Mouse (Mus musculus) lung, embryonic 16.5 days (tissue): ENCODE data around the gene Fam81a. TPM values are rescaled to one million over a fixed set of nuclear protein-coding genes. Genes with fewer than 3 reads are reported as not detected.

Source experiments
- ATAC-seq: fragments of 200-750 bp; cut with Nextera tagmentation; 2 replicates; pipeline ENCODE4 v1.8.0; 2017; ENCODE audit warnings: low read depth, mild to moderate bottlenecking, moderate library complexity
- H3K27ac ChIP-seq: fragments of 300-500 bp; sonication (generic); 2 replicates; pipeline ENCODE4 v1.5.1; 2014; ENCODE audit warnings: mild to moderate bottlenecking, control low read depth, low read length
- H3K27me3 ChIP-seq: fragments of 300-500 bp; sonication (generic); 2 replicates; pipeline ENCODE4 v1.6.1; 2014; ENCODE audit warnings: low read depth, low read length, mixed read lengths; ENCODE audit not compliant: control insufficient read depth, insufficient read depth
- H3K36me3 ChIP-seq: fragments of 300-500 bp; sonication (generic); 2 replicates; pipeline ENCODE4 v1.6.1; 2014; ENCODE audit warnings: low read length; ENCODE audit not compliant: control insufficient read depth, insufficient read depth
- H3K4me1 ChIP-seq: fragments of 300-500 bp; sonication (generic); replicated peaks from 2 replicates; pipeline ENCODE4 v1.6.1; 2014; ENCODE audit warnings: low read length, mixed read lengths; ENCODE audit not compliant: control insufficient read depth, insufficient read depth
- H3K4me2 ChIP-seq: fragments of 300-500 bp; sonication (generic); 2 replicates; pipeline ENCODE4 v1.6.1; 2014; ENCODE audit warnings: low read depth, low read length, control low read depth
- H3K4me3 ChIP-seq: fragments of 300-500 bp; sonication (generic); 2 replicates; pipeline ENCODE4 v1.5.1; 2014; ENCODE audit warnings: mild to moderate bottlenecking, low read length, control low read depth
- H3K9ac ChIP-seq: fragments of 300-500 bp; sonication (generic); 2 replicates; pipeline ENCODE4 v1.6.1; 2014; ENCODE audit warnings: low read length, control low read depth
- H3K9me3 ChIP-seq: fragments of 300-500 bp; sonication (generic); 2 replicates; pipeline ENCODE4 v1.6.1; 2016; ENCODE audit warnings: low read length; ENCODE audit not compliant: control insufficient read depth
- WGBS: fragments of 180-500 bp; shearing (Covaris S2); extraction: QIAGEN DNeasy Blood & Tissue Kit; methylation state at CpG from one replicate; pipeline ENCODE4 v1.1.7; 2014; 5-methylcytosine and 5-hydroxymethylcytosine counted together
- polyA plus RNA-seq: library from polyadenylated mRNA; unstranded; fragments of >200 nt; fragmentation: Nextera tagmentation; extraction: Ambion mirVana; gene quantifications from 2 replicates; pipeline ENCODE4 v1.2.1, GENCODE M21; 2015

The Fam81a gene
- polyA plus RNA-seq, 1 experiment from 2014 or later = 7.4 TPM

DNA sequence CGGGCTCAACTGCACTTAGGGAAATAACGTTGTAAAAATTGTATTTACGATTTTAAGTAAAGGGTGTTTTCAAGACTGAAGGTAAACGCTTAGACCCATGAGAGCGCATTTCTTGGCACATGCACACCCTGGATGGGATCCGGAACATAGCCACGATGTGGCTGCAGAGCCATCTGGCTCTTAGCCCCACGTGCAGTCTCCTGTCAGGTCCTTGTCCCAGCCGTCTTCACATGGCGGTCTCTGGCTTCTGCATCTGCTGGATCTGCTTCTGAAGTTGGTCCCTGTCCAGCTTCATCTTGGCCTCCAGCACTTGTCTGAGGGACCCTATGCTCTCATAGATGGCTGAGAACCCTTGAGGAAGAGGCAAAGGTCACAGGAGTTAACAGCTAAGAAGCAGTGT lies 51.8 kb downstream of the Fam81a start:
- 74% methylated on average over 10 of the region's 10 CpGs for WGBS
- H3K27me3 ChIP-seq = no peaks in the 10 kb centered on the region
- no peak overlapping the region for H3K4me2 ChIP-seq
- H3K4me1 ChIP-seq = peaks cover 11% of the 10 kb centered on the region
- no peak for ATAC-seq
- H3K36me3 ChIP-seq = no peaks in the 10 kb centered on the region
- no peaks in the 10 kb centered on the region for H3K9me3 ChIP-seq
- H3K27ac ChIP-seq = no peak overlapping the region
- H3K4me3 ChIP-seq = no peak overlapping the region
- no peak overlapping the region for H3K9ac ChIP-seq

DNA sequence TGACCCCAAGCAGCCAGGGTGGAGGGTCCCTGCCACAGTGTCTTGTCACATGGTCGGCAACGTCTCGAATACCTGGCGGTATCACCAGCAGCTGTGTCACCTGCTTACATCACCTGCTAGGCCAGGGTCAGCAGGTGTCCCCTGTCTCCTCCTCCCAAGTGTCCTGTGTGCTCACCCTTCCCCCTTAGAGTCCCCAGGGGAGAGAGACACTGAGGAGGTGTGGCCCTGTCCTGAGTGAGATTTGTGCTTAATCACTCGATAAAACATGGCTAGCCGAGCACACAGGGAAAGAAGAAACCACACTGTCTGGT lies 53.6 kb downstream of the Fam81a start:
- Histone ChIP-seq H3K4me2 (0 out of 2 replicates have a peak overlapping the region, but pooled peaks have one; percentile 20), H3K4me3 (no peak overlapping the region), H3K4me1 (peaks cover 11% of the 10 kb centered on the region), H3K27ac (no peak overlapping the region), H3K36me3 (no peaks in the 10 kb centered on the region), H3K27me3 (no peaks in the 10 kb centered on the region), H3K9ac (no peak overlapping the region), H3K9me3 (no peaks in the 10 kb centered on the region)
- ATAC-seq = no peak
- 29% methylated on average over 6 of the region's 6 CpGs for WGBS

DNA sequence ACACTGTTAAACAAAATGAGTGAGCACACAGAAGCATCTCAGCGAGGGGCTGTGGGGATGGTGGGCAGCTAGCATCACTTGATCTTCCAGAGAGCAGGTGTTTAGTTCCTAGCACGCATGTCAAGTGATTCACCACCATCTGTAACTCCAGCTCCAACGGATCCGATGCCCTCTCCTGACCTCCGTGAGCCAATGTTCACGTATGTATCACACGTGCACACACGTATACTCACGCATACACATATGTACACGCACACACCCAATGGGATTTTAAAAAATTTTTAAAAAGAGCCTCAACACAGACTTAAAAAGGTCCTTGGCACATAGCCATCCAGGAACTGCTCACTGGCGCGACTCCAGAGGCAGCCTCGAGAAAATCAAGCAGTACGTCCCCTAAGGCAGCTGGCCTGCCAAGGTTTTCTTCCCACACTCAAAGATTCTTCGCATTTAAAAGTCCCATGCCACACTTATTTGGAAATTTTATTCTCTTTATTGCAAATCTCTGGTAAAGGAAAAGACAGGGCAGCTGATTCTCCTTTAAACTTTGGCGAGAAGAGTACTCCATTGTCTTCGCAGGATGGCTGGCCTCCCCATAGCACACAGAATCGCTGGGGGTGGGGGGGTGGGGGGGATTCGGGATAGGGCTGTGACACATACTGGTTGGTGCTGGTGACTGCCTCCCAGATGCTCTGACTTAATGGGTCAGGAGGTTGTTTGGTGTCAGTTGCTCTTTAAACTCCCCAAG lies 54.1 kb downstream of the Fam81a start:
- peak; percentile 49; the same call in 1 of the 2 replicates for ATAC-seq

DNA sequence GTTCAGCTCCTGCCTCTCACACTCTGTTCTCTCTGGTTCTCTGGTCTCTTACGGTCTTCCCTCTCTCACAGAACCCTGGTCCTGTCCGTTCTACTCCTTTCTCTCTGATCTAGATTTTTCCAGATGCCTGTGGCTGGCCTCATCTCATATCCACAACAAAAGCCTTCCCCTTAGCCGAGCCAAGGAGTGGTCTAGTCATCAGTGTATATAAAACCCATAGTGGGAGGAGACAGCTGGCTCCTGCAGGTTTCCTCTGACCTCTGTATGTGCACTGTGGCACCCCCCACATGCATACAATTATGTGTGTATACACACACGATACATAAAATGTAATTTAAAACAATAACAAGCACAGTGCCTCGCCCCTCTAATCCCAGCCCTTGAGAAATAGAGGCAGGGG lies 55.0 kb downstream of the Fam81a start:
- no peak overlapping the region for H3K4me3 ChIP-seq
- no peaks in the 10 kb centered on the region for H3K36me3 ChIP-seq
- H3K9ac ChIP-seq = no peak overlapping the region
- peaks cover 11% of the 10 kb centered on the region for H3K4me1 ChIP-seq
- no peaks in the 10 kb centered on the region for H3K27me3 ChIP-seq
- 63% methylated on average over 5 of the region's 5 CpGs for WGBS
- H3K27ac ChIP-seq = no peak overlapping the region
- no peak overlapping the region for H3K4me2 ChIP-seq
- no peak for ATAC-seq
- H3K9me3 ChIP-seq = no peaks in the 10 kb centered on the region

More for the DNA sequence above, 54.1 kb downstream of the Fam81a start:
- H3K27ac ChIP-seq = no peak overlapping the region
- H3K27me3 ChIP-seq = no peaks in the 10 kb centered on the region
- H3K4me2 ChIP-seq = 0 out of 2 replicates have a peak overlapping the region, but pooled peaks have one; percentile 20
- no peaks in the 10 kb centered on the region for H3K9me3 ChIP-seq
- 38% methylated on average over 19 of the region's 19 CpGs for WGBS
- no peak overlapping the region for H3K9ac ChIP-seq
- H3K4me1 ChIP-seq = peaks cover 11% of the 10 kb centered on the region
- no peak overlapping the region for H3K4me3 ChIP-seq
- H3K36me3 ChIP-seq = no peaks in the 10 kb centered on the region

DNA sequence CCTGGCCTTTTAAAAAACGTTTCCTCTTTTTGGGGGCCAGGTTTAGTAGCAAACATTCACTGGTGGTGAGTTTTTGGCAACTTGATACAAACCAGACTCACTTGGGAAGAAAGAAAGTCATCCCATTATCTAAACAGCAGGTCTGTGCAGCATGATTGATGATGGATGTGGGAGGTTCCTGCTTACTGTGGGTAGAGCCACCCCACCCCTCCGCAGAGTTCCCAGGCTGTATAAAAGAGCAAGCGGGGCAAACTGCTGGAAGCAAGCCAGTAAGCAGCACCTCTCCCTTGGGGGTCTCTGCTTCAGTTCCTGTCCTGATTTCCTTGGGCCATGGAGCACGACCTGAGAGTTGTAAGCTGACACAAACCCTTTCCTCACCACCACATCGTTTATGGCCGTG lies 56.3 kb downstream of the Fam81a start:
- 25% methylated on average over 6 of the region's 6 CpGs for WGBS
- Histone ChIP-seq H3K9ac (no peak overlapping the region), H3K36me3 (no peaks in the 10 kb centered on the region), H3K4me1 (peaks cover 11% of the 10 kb centered on the region), H3K9me3 (no peaks in the 10 kb centered on the region), H3K27me3 (no peaks in the 10 kb centered on the region), H3K4me3 (no peak overlapping the region), H3K27ac (no peak overlapping the region), H3K4me2 (no peak overlapping the region)
- ATAC-seq = no peak

DNA sequence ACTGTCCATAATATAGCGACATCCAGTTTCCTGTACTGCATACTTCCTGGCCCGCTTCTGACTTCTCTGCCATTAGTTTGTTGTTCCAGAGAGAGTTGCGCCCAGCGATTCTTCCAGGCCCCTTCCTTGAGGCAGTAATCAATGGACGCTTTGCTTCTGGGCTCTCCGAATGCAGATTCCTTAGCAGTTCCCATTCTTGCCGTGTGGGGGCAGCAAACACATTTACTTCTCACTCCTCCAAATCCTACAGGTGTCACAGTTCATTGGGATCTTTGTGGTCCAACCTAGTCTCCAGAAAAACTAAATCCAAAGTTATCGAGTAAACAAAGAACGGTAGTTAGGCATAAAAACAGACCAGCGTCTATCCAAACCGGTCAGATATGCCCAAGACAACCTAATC lies 58.3 kb downstream of the Fam81a start:
- Histone ChIP-seq H3K27ac (no peak overlapping the region), H3K4me2 (no peak overlapping the region), H3K9me3 (no peaks in the 10 kb centered on the region), H3K27me3 (no peaks in the 10 kb centered on the region), H3K4me1 (peaks cover 11% of the 10 kb centered on the region), H3K9ac (no peak overlapping the region), H3K4me3 (no peak overlapping the region), H3K36me3 (no peaks in the 10 kb centered on the region)
- ATAC-seq = no peak
- 60% methylated on average over 11 of the region's 11 CpGs for WGBS

DNA sequence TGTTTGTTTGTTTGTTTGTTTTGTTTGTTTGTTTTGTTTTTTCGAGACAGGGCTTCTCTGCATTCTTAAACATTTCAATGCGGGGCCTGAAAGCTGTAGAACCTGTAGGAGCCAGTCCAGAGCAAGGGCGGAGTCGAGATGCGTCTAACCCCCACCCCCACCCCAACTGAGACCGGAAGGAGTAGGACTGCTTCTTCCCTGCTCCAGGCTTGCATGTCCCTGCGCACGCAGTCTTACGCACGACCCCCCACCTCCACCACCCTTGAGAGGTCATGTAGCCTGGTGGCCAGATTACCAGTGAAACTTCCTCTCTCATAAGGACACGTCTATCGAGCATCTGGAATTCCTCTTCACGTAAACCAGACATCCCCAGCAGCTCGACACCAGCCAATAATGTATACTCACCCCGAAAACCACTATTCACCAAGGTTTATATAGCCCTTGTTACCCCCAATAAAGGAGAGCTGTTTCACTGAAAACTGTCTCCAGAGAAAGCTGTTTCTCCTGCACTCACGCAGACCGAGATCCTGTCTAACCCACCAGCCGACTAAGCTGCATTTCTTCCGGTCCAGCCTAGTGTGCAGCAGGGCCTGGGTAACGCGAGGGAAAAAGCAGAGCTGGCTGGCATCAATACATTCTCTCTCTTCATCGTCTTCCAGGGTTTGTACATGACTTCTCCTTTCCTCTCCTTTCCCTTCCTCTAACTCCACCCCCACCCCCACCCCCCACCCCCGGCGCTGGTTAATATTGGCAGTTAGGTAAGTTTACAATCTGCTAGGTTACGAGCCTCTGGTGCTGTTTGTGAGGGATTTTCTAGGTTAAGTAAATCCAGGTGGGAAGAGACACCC lies 59.8 kb downstream of the Fam81a start:
- Histone ChIP-seq H3K27me3 (no peaks in the 10 kb centered on the region), H3K4me2 (no peak overlapping the region), H3K27ac (no peak overlapping the region), H3K4me1 (no peaks in the 10 kb centered on the region), H3K4me3 (no peak overlapping the region), H3K9me3 (no peaks in the 10 kb centered on the region), H3K36me3 (no peaks in the 10 kb centered on the region), H3K9ac (no peak overlapping the region)
- no peak for ATAC-seq
- 58% methylated on average over 25 of the region's 25 CpGs for WGBS

DNA sequence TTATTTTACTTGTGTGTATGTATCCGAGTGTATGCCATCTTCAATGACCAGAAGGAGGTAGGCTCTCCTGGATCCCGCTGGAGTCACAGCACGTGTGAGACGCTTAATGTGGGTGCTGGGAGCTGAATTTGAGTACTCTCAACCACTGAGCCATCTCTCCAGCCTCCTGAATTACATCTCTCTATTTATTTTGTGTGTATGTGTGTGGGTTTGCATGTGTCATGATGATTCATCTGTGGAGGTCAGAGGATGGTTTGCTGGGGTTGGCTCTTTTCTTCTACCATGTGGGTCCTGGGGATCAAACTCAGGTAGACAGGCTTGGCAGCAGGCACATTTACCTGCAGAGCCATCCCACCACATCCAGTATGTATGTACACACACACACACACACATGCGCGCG lies 60.6 kb downstream of the Fam81a start:
- no peaks in the 10 kb centered on the region for H3K27me3 ChIP-seq
- H3K36me3 ChIP-seq = no peaks in the 10 kb centered on the region
- WGBS = 89% methylated on average over 7 of the region's 7 CpGs
- no peak for ATAC-seq
- H3K4me2 ChIP-seq = no peak overlapping the region
- H3K4me1 ChIP-seq = no peaks in the 10 kb centered on the region
- no peak overlapping the region for H3K4me3 ChIP-seq
- H3K9ac ChIP-seq = no peak overlapping the region
- H3K27ac ChIP-seq = no peak overlapping the region
- no peaks in the 10 kb centered on the region for H3K9me3 ChIP-seq

DNA sequence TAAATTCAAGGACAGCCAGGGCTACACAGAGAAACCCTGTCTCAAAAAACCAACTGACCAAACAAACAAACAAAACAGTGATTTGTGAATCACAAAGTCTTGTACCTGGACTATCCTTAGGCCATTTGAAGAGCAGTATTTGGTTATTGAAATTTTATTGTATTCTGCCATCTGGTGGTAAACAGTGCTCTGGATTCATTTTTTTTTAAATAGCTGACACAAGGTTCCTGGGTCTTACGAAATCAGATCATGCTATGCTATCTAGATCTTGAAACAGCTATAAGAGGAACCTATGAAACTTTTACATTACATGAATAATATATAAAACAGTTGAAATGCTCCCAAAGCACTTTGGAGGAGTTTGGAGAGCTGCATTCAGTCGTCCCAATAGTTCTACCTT lies 61.4 kb downstream of the Fam81a start:
- H3K4me3 ChIP-seq = no peak overlapping the region
- 54% methylated on average over 2 of the region's 2 CpGs for WGBS
- H3K9me3 ChIP-seq = no peaks in the 10 kb centered on the region
- H3K27me3 ChIP-seq = no peaks in the 10 kb centered on the region
- H3K4me1 ChIP-seq = no peaks in the 10 kb centered on the region
- no peak overlapping the region for H3K27ac ChIP-seq
- no peak overlapping the region for H3K9ac ChIP-seq
- H3K36me3 ChIP-seq = no peaks in the 10 kb centered on the region
- H3K4me2 ChIP-seq = no peak overlapping the region
- 0 out of 2 replicates have a peak, but pooled peaks have one; percentile 38 for ATAC-seq
